Mouse (Mus musculus) hindbrain, embryonic 11.5 days (tissue): Measurements from ENCODE around the gene Arhgap9. TPM values are rescaled to one million over a fixed set of nuclear protein-coding genes. Genes with fewer than 3 reads are reported as not detected.
"Not testable (repeated sequence)": the region's sequence is repeated elsewhere in the genome, so short reads cannot be mapped to it uniquely, and the experiment has no call there.

Experiments used
- ATAC-seq: fragments of 200-750 bp; cut with Nextera tagmentation; 2 replicates; pipeline ENCODE4 v1.8.0; 2017; ENCODE audit warnings: mild to moderate bottlenecking, moderate TSS enrichment, moderate library complexity; ENCODE audit not compliant: low FRiP score
- DNase-seq: peaks from one replicate; pipeline ENCODE4 v3.0.0-alpha.2; 2015; ENCODE audit warnings: low spot score
- H3K27ac ChIP-seq: fragments of 300-500 bp; sonication (generic); 2 replicates; pipeline ENCODE4 v1.5.1; 2014; ENCODE audit warnings: mild to moderate bottlenecking, low read depth, low read length
- H3K27me3 ChIP-seq: fragments of 300-500 bp; sonication (generic); 2 replicates; pipeline ENCODE4 v1.6.1; 2014; ENCODE audit warnings: mild to moderate bottlenecking, low read length, moderate library complexity, mixed read lengths; ENCODE audit not compliant: control insufficient read depth, insufficient read depth
- H3K36me3 ChIP-seq: fragments of 300-500 bp; sonication (generic); 2 replicates; pipeline ENCODE4 v1.6.1; 2014; ENCODE audit warnings: mild to moderate bottlenecking, low read length, moderate library complexity, mixed read lengths; ENCODE audit not compliant: control insufficient read depth, insufficient read depth
- H3K4me1 ChIP-seq: fragments of 300-500 bp; sonication (generic); replicated peaks from 2 replicates; pipeline ENCODE4 v1.6.1; 2014; ENCODE audit warnings: low read length, mixed read lengths; ENCODE audit not compliant: control insufficient read depth, insufficient read depth
- H3K4me2 ChIP-seq: fragments of 300-500 bp; sonication (generic); replicated peaks from 2 replicates; pipeline ENCODE4 v1.6.1; 2014; ENCODE audit warnings: mild to moderate bottlenecking, low read depth, low read length
- H3K4me3 ChIP-seq: fragments of 300-500 bp; sonication (generic); 2 replicates; pipeline ENCODE4 v1.5.1; 2014; ENCODE audit warnings: low read depth, low read length
- H3K9ac ChIP-seq: fragments of 300-500 bp; sonication (generic); 2 replicates; pipeline ENCODE4 v1.6.1; 2014; ENCODE audit warnings: low read depth, low read length
- H3K9me3 ChIP-seq: fragments of 300-500 bp; sonication (generic); 2 replicates; pipeline ENCODE4 v1.6.1; 2016; ENCODE audit warnings: low read length; ENCODE audit not compliant: control insufficient read depth
- WGBS: fragments of 180-500 bp; shearing (Covaris S2); extraction: QIAGEN DNeasy Blood & Tissue Kit; methylation state at CpG from one replicate; pipeline ENCODE4 v1.1.7; 2014; 5-methylcytosine and 5-hydroxymethylcytosine counted together
- polyA plus RNA-seq: library from polyadenylated mRNA; unstranded; fragments of >200 nt; fragmentation: Nextera tagmentation; extraction: Ambion mirVana; gene quantifications from 2 replicates; pipeline ENCODE4 v1.2.1, GENCODE M21; 2014

Gene Arhgap9
- polyA plus RNA-seq, 1 experiment from 2014 or later: 2.2 TPM

GRCm38 (mm10) chr10:127313516-127313915 is 8.2 kb upstream of the Arhgap9 start:
- H3K4me1 ChIP-seq, H3K27ac ChIP-seq, DNase-seq, ATAC-seq, H3K36me3 ChIP-seq, H3K27me3 ChIP-seq, H3K4me2 ChIP-seq, H3K4me3 ChIP-seq, H3K9me3 ChIP-seq, H3K9ac ChIP-seq: not testable (repeated sequence)
- WGBS: 78% methylated on average over 5 of the region's 5 CpGs

GRCm38 (mm10) chr10:127314950-127315349 is 6.8 kb upstream of the Arhgap9 start:
- not testable (repeated sequence) for H3K9ac ChIP-seq, DNase-seq, H3K4me2 ChIP-seq, H3K36me3 ChIP-seq, H3K27ac ChIP-seq, ATAC-seq, H3K27me3 ChIP-seq, H3K9me3 ChIP-seq, H3K4me1 ChIP-seq, H3K4me3 ChIP-seq
- 83% methylated on average over 1 of the region's 1 CpGs for WGBS

DNA sequence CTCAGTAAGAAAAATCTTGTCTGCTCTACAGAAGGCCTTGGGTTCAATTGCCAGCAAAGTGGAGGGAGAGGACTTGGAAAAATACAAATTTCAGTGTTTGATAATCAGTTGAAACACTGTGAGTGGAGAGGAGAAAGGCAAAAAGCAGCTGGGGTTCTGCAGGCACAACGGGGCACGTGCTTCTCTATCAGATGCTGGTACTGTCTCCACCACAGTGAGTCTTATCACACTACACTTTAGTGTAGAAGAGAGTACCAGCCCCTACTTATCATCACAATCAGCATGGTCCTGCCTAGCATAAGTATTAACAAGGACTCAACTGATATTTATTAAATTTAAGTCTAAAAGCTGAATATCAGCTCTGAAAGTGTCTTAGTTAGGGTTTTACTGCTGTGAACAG is 4.5 kb upstream of the Arhgap9 start:
- H3K27me3 ChIP-seq: no peaks in the 10 kb centered on the region
- WGBS: 81% methylated on average over 2 of the region's 2 CpGs

DNA sequence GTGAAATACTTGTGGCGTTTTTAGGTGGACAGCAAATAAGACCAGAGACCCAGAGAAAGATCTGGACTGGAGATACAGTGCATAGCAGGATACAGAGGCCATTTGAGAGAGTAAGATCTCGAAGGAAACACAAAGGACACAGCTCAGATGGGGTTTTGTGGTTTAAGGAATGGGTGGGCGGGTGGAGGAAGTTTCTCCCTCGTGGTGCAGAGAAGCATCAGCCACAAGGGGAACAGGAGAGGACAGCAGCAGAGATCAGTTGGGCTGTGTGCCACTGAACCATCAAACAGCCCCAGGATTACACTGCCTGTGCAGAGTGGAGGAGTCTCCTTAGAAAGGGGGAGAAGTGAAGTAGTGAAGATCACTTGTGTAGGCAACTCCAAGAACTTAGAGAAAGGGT is 3.8 kb upstream of the Arhgap9 start:
- H3K27ac ChIP-seq: no peak overlapping the region
- H3K27me3 ChIP-seq: no peaks in the 10 kb centered on the region
- H3K9me3 ChIP-seq: no peaks in the 10 kb centered on the region
- no peak overlapping the region for H3K9ac ChIP-seq
- H3K4me2 ChIP-seq: no peak overlapping the region
- no peak overlapping the region for H3K4me3 ChIP-seq
- no peaks in the 10 kb centered on the region for H3K36me3 ChIP-seq
- DNase-seq (no peak), ATAC-seq (no peak)
- WGBS: 51% methylated on average over 4 of the region's 4 CpGs
- no peaks in the 10 kb centered on the region for H3K4me1 ChIP-seq

More for the DNA sequence above, 4.5 kb upstream of the Arhgap9 start:
- H3K4me1 ChIP-seq: no peaks in the 10 kb centered on the region
- H3K4me2 ChIP-seq: no peak overlapping the region
- H3K27ac ChIP-seq: no peak overlapping the region
- no peak for DNase-seq
- no peak overlapping the region for H3K4me3 ChIP-seq
- H3K9me3 ChIP-seq: no peaks in the 10 kb centered on the region
- H3K36me3 ChIP-seq: no peaks in the 10 kb centered on the region
- ATAC-seq: no peak
- no peak overlapping the region for H3K9ac ChIP-seq

DNA sequence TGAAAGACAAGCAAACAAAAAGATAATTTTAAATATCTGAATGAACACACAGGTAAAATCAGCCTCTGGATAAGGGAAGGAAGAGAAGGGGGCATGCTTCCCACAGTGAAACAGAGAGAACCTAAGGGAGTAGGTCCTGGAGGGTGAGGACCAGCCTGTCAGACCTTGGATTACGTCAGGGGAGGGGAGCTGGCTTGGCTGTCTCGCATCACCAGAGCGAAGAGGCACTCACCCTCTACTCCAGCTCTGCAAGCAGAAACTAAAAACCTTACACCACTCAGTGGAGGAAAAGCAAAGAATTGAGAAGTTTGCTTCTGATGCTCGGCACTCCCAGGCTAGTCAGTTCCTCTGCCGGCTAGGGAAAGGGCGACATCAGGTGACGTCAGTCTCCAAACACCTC is 1.8 kb upstream of the Arhgap9 start:
- Histone ChIP-seq H3K27ac (no peak overlapping the region), H3K9ac (no peak overlapping the region), H3K27me3 (peaks cover 13% of the 10 kb centered on the region), H3K4me2 (no peak overlapping the region), H3K4me1 (no peaks in the 10 kb centered on the region), H3K9me3 (no peaks in the 10 kb centered on the region), H3K36me3 (no peaks in the 10 kb centered on the region), H3K4me3 (no peak overlapping the region)
- no peak for DNase-seq
- WGBS: 84% methylated on average over 7 of the region's 7 CpGs
- no peak for ATAC-seq

DNA sequence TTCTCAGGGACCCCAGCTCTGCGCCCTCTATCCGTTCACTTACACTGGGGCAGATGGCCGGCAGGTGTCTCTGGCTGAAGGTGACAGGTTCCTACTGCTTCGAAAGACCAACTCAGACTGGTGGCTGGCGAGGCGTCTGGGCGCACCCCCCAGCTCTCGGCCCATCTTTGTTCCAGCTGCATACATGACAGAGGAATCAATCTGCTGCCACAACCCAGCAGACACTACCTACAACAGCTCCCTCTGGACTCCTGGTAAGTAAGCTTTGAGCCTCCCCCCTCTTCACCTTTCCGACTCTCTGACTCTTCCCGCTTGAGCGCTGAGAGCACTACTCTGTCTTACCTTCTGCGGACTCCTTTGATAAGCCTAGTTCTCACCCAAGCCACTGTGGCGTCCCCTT is 414 bp downstream of the Arhgap9 start:
- ATAC-seq: no peak
- WGBS: 67% methylated on average over 13 of the region's 13 CpGs

DNA sequence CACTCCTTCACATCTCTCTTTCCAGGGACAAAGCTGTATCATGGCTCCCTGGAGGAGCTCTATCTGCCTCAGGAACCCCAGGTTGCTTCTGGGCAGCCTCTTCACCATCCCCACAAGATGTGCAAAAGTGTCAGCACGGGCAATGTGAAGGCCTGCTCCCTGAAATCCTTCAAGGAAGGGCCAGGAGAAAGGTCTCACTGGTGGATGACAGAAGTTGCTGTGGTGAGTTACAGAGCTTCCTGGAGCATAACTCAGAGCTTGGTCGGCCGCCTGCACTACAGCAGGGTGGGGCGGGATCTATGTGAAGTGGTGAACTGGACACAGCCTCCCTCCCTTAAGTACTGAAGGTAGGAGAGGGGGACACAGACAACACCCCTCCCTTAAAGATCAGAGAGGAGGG is 905 bp downstream of the Arhgap9 start:
- H3K36me3 ChIP-seq: no peaks in the 10 kb centered on the region
- H3K27me3 ChIP-seq: peaks cover 39% of the 10 kb centered on the region
- no peaks in the 10 kb centered on the region for H3K9me3 ChIP-seq
- H3K4me3 ChIP-seq: no peak overlapping the region
- no peak for DNase-seq
- no peak overlapping the region for H3K4me2 ChIP-seq
- H3K9ac ChIP-seq: no peak overlapping the region
- no peak for ATAC-seq
- 78% methylated on average over 4 of the region's 4 CpGs for WGBS
- peaks cover 9% of the 10 kb centered on the region for H3K4me1 ChIP-seq
- H3K27ac ChIP-seq: no peak overlapping the region

More for the DNA sequence above, 414 bp downstream of the Arhgap9 start:
- Histone ChIP-seq H3K36me3 (no peaks in the 10 kb centered on the region), H3K9me3 (no peaks in the 10 kb centered on the region), H3K4me3 (no peak overlapping the region), H3K9ac (no peak overlapping the region), H3K27me3 (peaks cover 34% of the 10 kb centered on the region), H3K4me1 (peaks cover 9% of the 10 kb centered on the region), H3K4me2 (no peak overlapping the region), H3K27ac (no peak overlapping the region)
- DNase-seq: no peak

DNA sequence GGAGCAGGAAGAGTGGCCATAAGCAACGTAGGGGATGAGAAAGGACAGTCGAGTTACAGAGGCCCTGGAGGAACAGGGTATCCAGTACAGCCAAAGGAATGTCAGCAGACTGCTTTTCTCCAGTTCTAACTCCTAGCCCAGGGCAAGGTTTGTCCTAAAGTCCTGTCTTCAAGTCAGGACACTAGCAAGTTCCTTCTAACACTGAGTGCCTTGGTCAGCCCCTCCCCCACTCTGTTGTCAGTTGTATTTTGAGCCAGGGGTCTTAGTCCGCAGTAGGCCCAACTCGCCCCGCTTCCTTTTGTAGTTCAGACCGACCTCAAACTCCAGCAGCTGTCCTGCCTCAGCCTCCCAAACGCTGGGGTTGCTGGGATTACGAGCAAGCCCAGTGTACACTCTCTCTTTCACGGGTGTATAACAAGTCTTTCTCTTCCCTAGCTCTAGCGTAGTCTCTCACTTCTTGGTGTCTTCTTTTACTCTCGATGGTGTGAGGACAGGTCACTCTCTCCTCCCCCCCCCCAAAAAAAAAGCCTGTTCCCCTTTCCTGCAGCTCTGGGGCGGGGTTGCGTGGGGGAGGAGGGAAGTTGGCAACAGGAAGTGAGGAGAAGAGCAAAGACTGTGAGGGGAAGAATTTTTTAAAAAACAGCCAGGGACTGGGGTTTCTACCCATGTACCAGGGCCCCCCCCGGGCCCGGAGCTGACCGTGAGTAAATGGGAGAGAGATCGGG is 1.5 kb downstream of the Arhgap9 start:
- Histone ChIP-seq H3K4me2 (no peak overlapping the region), H3K36me3 (no peaks in the 10 kb centered on the region), H3K27ac (no peak overlapping the region), H3K27me3 (peaks cover 45% of the 10 kb centered on the region), H3K4me1 (peaks cover 9% of the 10 kb centered on the region), H3K4me3 (no peak overlapping the region), H3K9me3 (no peaks in the 10 kb centered on the region), H3K9ac (no peak overlapping the region)
- WGBS: 76% methylated on average over 17 of the region's 17 CpGs
- no peak for DNase-seq
- ATAC-seq: no peak

GRCm38 (mm10) chr10:127324495-127324894 is 2.7 kb downstream of the Arhgap9 start:
- H3K4me3 ChIP-seq: no peak overlapping the region
- no peak overlapping the region for H3K4me2 ChIP-seq
- H3K9ac ChIP-seq: no peak overlapping the region
- no peaks in the 10 kb centered on the region for H3K36me3 ChIP-seq
- H3K9me3 ChIP-seq: no peaks in the 10 kb centered on the region
- peaks cover 53% of the 10 kb centered on the region for H3K27me3 ChIP-seq
- peaks cover 9% of the 10 kb centered on the region for H3K4me1 ChIP-seq
- DNase-seq: peak; percentile 60
- WGBS: 10% methylated on average over 7 of the region's 7 CpGs
- ATAC-seq: no peak
- no peak overlapping the region for H3K27ac ChIP-seq
